Mouse (Mus musculus) ovary, adult 18-20 months (tissue): Measurements from ENCODE around the gene Gm16253.

ENCODE experiments used
- DNase-seq: peaks from one replicate; pipeline ENCODE4 v3.0.0; 2022; ENCODE audit warnings: low spot score, mixed read lengths

Gm16253 gene

DNA sequence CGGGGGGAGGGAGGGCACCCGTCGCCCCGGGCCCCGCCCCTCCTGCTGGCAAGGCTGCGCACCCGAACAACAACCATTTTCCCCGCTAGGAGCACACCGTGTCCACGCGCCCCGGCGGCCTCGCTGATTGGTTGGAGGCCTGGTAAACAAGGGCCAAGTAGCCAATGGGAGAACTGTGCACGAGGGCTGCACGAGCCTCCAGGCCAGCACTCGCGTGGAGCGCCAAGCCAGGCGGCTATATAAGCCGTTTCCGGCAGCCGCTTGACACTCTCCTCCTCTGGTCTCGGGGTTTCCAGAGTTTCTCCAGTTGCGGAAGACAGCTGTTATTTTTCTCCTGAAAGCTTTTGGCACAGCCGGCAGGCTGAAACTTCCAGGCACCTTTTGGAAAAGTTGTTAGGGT lies 19.1 kb upstream of the Gm16253 start, which contains the start of gene Txnip:
TSS of gene Txnip (plus strand) at position 264 of the 400 bp plus-strand sequence.
- DNase-seq, result peak; percentile 100

DNA sequence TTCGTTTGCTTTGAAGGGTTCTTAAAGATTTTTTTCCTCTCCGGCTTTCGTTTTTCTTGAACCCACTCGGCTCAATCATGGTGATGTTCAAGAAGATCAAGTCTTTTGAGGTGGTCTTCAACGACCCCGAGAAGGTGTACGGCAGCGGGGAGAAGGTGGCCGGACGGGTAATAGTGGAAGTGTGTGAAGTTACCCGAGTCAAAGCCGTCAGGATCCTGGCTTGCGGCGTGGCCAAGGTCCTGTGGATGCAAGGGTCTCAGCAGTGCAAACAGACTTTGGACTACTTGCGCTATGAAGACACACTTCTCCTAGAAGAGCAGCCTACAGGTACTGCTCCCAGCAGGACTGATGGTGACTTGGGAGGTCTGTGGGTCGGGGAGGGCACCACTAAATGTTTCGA lies 18.6 kb upstream of the Gm16253 start:
- no peak for DNase-seq

GRCm38 (mm10) chr3:96558668-96559196 lies 18.1 kb upstream of the Gm16253 start:
- DNase-seq, result no peak

DNA sequence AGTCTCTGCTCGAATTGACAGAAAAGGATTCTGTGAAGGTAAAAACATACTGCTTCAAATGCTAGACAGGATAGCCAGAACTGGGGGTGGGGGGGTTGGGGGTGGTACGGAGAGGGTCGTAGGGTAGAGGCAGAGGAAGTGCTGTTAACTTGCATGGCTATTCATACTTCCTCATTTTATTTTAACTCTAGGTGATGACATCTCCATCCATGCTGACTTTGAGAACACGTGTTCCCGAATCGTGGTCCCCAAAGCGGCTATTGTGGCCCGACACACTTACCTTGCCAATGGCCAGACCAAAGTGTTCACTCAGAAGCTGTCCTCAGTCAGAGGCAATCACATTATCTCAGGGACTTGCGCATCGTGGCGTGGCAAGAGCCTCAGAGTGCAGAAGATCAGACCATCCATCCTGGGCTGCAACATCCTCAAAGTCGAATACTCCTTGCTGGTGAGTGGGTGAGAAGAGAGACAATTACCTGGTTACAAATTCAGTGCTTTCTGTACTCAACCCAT lies 17.3 kb upstream of the Gm16253 start:
- no peak for DNase-seq

- no peak for DNase-seq
Measured at GRCm38 (mm10) chr3:96559911-96560850, 16.6 kb upstream of the Gm16253 start.

DNA sequence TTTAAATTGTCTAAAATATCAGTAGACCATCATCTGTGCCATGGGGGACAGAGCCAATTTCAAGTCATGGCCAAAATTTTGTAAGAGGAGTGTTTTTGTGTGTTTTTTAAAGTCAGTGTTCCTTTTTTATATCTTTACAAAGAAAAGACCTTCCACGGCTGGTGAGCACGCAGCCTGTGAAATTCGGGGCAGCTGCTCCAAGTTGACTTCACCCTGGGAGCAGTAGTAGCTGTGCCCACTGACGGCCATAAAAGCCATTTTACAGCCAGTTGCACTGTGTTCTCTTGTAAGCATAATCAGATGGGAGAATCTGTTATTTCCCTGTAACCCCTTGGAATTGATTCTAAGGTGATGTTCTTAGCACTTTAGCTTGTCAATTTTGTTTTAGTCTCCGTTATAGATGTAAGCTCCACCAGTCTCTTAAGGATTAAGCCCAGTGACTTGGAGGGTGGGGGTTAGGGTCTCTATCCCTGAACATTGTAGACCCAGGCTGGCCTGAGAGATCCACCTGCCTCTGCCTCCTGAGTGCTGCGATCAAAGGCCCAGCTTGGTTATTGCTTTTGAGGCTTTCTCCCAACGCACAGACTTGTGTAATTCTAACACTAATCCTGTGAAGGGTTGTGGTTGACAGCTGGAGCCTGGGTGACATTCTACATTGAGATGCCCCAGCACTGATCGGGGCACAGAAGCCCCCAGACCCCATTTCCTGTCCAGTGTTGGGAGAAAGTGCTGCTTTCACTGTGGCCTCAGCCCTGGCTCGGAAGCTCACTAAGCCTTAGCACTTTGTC lies 15.7 kb upstream of the Gm16253 start:
- DNase-seq, result no peak

- no peak for DNase-seq
Measured at GRCm38 (mm10) chr3:96561946-96562681, 14.7 kb upstream of the Gm16253 start.

GRCm38 (mm10) chr3:96563267-96563666 lies 13.5 kb upstream of the Gm16253 start:
- no peak for DNase-seq

DNA sequence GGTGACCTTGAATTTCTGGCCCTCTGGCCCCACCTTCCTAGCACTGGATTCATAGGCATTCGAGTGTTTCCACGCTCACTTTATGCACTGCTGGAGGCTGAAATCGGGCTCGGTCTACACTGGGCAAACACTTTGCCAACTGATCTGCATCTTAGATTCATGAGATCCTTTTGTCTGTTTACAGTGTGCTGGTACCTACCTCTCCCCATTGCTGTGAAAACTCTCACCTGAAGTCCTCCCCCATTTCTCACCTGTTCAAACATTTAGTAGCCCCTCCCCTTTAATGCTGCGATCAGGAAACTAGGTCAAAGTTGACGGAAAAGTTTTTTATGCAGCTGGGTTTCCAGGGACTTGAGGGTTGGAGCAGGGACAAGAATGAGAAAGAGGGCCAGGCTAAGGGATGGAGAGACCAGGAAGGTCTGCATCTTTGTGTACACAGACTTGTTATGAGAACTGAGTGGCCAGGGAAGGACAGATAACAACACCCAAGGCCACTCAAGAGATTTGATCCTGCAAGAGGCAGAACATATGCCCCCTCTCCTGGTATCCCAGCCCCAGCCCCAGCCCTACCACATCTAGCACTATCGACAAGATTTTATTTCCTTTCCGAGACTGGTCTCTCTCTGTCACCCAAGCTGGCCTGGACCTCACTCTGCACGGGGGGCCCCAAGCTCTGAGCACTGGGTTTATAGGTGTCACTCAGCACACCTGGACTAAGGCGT lies 12.7 kb upstream of the Gm16253 start:
- no peak for DNase-seq

- no peak for DNase-seq
Measured at GRCm38 (mm10) chr3:96564633-96565032, 12.2 kb upstream of the Gm16253 start.

DNA sequence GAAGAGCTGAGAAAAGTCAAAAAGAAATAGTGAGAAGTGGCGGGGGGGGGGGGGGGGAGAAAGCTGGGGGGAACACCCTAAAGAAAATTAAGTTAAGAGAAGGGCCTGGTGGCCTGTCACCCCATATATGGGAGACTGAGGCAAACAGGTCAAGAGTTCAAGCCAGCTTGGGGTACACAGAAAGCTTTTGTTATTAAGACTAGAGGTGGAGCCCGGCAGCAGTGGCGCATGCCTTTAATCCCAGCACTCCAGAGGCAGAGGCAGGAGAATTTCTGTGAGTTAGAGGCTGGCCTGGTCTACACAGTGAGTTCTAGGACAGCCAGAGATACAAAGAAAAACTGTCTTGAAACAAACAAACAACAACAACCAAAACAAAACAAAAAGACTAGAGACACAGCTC lies 11.7 kb upstream of the Gm16253 start:
- DNase-seq, result no peak

DNA sequence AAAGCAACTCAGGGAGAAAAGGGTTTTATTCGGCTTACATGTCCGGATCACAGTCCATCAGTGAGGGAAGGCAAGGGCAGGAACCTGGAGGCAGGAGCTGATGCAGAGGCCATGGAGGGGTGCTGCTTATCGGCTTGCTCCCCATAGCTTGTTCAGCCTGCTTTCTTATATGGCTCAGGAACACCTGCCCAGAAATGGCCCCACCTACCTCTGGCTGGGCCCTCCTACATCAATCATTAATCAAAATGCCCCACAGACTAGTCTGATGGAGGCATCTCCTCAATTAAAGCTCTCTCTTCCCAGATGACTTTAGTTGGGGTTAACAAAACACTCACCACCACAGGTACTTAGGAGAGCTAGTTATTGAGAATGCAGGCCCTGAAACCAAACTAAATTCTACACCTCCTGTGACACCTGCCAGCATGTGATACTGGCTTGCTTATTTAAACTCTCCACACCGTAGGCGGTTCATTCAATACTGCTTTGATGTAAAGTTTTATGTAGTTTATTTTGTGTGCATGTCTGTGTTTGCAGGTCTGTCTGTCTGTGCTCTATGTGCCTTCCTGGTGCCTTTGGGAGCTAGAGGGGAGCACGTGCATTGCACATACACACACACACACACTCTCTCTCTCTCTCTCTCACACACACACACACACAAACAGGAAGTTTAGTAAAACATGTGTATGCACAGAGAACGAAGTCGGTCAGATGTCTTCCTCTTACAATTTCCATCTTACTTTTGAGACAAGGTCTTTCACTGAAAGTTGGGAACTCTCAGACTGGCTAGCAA lies 9.9 kb upstream of the Gm16253 start:
- DNase-seq, result no peak

GRCm38 (mm10) chr3:96568605-96569004 lies 8.2 kb upstream of the Gm16253 start:
- no peak for DNase-seq

- DNase-seq, result no peak
Measured at GRCm38 (mm10) chr3:96569506-96569905, 7.3 kb upstream of the Gm16253 start.

- no peak for DNase-seq
Measured at GRCm38 (mm10) chr3:96569966-96570605, 6.7 kb upstream of the Gm16253 start.

- no peak for DNase-seq
Measured at GRCm38 (mm10) chr3:96570643-96571042, 6.1 kb upstream of the Gm16253 start.

DNA sequence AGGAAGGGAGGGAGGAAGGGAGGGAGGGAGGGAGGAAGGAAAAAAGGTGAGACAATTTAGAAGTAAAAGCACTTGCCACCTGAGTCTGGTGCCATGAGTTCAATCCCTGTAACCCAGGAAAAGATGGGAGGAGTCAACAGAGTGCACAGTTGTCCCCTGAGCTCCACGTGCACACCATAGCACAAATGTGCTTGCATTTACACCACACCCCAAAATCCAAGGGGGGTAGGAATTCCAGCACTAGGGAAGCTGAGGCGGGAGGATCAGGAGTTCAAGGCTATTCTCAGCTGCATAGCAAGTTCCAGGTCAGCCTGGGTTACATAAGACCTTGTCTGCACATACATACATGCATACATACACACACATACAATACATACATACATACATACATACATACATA lies 5.4 kb upstream of the Gm16253 start:
- no peak for DNase-seq

- DNase-seq, result no peak
Measured at GRCm38 (mm10) chr3:96571896-96572698, 4.7 kb upstream of the Gm16253 start.
